Mouse (Mus musculus) CD4-positive, CD25-positive, alpha-beta regulatory T cell, adult 2 months (primary cell): ENCODE results near the gene Pkig.

Source experiments
- DNase-seq: peaks from one replicate; pipeline ENCODE4 v3.0.0-alpha.2; 2012; ENCODE audit warnings: low read depth, low spot score

Pkig gene

DNA sequence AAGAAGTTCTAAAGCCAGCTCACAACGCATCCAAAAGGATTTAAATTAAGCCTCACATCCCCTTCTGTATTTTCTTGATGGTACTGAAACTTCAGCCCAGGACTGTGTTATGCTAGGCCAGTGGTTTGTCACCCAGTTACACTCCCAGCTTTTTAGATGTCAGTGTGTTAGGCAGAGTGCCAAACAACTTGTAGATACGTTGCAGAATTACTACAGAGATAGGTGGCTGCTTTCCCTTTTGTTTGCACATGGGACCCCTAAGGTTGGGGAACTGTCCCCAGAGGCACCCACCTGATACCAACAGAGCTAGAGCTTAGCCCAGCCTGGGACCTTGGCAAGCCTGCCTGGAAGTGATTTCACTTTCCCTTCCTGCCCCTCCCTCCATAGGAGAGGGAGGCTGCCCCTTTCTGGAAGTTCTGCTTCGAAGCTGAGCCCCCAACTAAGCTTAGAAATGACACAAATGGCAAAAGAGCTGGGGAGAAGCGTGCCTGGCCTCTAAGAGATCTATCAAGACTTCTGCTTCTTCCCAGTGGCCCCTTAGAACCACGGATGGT lies 52.5 kb downstream of the Pkig start:
- no peak for DNase-seq

DNA sequence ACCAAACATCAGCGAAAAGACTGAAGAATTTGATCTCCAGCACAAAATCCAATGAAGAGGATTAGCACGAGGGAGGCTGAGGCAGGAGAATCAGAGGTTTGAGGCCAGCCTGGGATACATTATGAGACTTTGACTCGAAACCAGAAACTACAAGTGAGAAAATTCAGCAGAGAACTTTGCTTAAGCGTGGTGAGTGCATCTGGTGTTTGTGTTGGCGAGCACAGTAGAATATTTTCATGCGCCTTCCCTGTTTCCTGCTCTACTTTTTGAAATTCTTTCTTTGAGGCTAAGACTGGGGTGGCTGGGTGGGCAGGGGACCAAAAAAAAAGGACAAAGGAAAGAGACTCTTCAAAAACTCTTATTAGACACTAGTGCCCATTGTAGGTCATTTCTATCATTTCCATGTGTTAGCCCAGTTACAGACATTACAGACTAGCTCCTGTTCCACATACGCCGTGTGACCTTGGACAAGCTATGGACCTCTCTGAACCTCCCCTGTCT lies 53.2 kb downstream of the Pkig start:
- DNase-seq, result no peak

DNA sequence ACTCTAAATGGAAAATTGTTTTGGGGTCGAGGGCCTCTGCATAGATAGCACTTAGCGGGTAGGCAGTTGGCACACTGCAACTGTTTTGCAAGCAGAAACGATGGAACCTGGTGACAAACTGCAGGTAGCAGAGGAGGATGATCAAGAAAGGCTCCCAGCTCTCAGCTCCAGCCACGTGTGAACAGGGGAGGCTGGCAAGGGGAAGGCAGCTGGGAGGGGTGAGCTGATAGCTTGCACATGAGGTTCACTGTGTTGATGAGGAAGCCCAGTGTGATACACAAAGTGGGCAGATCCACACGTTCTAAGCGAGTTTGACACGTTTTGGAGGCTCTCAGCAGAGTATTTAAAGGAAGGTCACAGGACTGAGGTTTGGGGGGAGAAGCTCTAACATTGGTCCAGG lies 54.3 kb downstream of the Pkig start:
- no peak for DNase-seq

DNA sequence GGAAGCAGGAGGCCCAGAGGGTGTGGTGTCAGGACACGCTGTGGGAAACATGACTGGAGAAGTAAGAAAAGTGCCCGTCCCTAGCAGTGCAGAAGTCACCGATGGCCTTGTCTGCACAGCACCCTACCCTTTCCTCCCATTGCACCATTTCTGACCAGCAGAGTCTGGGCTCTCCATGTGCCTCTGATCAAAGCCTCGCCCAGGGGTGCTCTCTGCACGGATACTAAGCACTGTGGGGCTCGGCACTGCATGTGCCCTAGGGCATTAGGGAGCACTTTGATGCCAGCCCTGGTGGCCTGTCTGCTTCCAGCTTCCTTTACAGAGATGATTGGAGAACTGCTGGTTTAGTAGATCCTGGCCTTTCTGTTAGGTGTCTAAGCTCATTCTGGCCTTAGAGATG lies 54.7 kb downstream of the Pkig start:
- DNase-seq, result no peak

DNA sequence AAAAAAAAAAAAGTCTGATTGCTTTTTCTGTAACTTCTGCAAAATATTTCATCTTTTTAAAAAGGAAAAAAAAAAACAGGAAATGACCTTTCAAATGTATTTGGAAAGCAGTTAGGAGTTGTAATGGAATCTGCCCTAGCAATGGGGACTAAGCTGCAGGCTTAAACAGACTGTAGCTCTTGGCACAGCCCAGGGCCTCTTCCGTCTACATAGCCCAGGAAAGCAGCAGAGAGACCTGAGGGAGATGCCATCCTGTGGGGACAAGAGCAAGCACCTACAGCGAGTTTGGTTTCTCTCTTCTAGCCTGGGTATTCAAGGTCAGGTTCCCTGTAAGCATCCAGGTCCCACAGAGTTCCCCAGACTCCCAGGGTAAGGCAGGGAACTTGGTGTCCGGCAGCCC lies 55.2 kb downstream of the Pkig start:
- no peak for DNase-seq

DNA sequence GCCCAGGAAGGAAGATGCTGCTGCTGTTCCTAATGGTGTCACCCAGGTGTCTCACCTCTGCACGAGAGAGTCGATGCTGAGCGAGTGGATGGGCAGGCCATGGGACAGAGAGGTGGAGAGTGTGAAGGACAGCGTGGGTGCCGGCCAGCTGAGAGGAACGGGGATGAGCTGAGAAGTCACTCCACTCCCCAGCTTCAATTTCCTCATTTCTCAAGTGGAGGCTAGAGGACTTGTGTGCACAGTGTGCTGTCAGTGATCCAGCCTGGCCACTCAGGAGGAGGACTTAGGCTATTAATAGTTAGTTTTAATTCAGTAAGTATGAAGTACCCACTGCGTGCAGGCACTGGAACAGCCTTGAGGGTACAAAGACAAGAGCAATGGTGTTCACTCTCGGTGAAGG lies 58.3 kb downstream of the Pkig start:
- no peak for DNase-seq

DNA sequence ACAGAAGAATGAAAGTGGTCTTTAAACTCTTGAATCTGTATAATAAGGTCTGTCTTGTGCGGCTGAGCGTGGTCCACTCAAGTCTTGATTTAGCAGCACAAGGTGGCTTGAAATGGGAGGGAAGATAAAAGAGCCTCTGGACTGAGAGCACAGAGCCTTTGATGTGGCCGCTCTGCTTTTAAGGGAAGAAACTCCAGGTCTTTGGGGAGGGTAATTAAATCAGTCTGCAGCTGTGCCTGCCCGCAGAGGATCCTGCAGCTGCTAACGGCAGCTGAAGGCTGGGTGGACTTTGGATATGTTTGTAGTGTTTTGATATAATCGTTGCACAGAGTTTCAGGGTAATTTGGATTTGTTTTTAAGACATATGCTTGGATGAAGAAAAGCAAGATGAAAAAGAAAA lies 58.7 kb downstream of the Pkig start:
- DNase-seq, result no peak

DNA sequence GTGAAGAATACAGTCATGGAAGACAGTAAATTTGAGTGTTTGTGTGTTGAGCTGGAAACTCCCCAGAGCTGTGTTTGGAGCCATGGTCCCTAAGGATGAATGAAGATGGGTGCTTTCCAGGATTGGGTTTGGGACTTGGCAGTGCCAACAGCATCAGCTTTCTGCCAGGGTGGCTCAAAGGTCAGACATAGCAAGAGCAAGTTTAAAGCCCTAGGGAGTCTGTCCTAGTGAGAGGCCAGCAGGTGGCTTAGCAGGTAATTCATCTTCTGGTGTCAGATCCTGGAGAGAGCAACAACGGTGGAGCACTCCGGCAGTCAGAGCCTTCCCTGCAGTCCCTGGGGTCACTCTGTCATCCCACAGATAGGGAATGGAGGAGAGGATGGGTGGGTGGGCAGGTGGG lies 60.3 kb downstream of the Pkig start:
- DNase-seq, result no peak

DNA sequence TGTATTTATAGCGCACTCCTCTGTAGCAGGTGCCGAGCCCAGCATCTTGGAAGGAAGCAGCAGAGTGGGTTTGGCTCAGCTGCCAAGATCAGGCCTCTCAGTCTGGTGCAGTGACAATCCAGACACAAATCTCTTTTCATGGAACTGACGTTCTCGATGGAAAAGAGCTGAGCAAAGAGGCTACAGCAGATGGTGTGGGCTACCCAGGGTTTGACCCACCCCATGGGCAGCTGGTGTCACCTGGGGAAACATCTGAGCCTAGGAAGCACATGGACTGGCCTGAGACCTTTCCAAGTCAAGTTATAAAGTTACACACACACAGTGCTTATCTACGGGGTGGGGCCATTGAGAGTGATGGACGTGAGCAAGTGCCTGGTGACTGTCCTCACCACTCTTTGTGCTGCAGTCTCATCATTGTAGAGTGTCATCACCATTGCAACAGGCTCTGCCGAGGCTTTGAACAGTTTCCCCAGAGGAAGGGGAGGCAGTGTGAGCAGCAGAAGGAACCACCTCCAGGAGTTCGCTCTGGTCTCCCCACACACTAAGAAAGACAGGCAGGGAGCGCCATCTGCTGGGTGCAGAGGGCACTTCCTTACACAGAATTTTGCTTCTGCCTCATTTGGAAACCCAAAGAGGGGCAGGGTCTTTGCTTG lies 60.9 kb downstream of the Pkig start:
- DNase-seq, result peak; percentile 91

DNA sequence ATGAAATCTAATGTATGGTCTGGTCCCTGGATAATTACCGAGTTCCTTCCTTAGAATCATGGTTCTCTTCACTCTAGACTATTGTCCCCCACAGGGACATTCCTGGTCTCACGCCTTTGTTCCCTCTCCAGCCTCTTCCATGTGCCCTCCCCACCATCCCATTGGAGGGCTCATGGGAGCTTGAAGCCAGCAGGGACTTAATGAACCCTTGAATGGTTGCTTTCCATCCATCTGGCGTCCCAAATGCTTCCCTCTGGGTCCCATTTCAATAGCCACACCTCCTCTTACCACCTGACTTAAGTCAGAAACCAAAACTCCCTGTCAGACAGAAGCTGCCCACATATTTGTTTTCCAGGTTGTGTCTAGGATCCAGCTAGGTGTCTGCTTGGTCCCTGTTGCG lies 61.4 kb downstream of the Pkig start:
- no peak for DNase-seq

DNA sequence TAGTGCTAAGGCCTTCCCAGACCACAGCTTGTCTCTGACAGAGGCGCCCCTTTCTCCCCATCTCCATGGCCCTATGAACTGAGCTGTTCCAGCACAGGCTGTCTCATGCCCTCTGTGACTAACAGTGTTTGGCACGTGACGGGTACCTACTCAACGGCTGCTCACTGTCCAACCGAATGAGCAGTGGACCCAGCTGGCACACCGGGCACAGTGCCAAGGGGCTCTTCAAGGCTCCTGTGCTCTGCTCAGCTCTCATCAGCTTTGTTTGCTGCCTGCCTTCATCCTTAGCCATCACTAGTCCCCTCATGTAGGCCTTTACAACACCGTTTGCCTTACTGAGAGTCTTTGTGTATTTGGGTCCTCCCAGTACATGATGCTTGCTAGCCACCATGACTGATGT lies 64.4 kb downstream of the Pkig start:
- DNase-seq, result no peak

DNA sequence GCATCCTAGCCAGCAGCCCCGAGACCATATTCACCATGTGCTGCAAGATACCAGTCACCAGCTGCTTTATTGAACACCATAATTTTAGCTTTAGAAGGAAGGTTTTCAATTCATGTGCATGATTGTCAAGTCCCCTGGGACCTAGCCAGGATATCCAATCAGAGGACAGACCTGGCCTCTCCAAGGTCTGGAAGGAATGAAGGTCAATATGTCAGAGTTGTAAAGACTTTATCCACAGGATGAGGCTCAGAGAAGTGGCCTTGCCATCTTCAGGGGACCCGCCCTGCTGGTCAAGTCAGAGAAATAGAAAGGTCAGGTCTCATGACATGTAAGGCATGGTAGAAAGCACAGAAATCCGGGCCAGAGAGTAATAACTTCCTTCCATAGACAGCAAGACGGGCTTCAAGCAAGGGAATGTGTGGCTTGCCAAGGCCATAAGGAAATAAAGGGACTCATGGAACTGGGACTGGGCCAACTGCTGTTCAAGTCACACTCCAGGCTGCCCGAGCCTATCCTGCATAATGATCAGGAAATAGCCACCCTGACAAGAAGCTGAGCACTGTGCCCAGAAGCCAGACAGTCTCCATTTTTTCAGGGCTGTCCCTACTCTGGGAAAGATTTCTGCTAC lies 68.7 kb downstream of the Pkig start:
- DNase-seq, result no peak

DNA sequence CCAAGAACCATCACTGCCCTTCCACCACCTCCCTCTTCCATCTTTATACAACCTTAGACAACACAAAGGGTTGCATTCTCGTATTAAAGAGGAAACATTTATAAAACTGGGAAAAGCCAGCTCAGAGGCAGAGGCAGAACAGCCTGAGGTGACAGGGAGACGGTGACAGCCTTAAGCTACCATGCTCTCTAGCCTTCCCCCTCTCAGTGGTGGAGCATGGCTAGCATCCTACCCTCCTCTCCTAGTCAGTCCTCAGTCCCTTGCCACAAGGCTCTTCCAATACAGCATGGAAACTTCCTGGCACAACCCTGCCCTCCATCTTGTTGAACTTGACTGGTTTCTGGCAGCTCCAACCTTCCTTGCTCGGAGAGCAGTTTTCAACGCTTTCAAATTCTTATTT lies 70.1 kb downstream of the Pkig start:
- DNase-seq, result no peak

DNA sequence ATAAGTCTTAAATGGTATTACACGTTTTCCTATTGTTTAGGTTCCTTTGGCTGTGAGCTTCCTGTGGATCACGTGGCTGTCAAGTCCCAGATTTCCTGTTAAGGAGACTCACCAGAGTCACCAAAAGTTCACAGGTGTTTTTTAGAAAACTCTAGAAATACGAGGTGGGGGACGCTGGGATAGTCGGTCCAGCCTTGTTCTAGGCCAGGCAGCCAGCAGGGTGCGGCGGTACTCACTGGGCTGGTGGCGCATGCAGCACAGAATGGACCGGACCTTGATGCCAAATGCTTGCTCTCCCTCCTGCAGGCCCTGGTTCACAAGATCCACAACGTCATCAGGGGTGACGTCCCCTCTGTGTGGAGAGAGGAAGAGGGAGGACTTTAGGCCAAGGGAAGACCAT lies 73.8 kb downstream of the Pkig start:
- DNase-seq, result no peak

DNA sequence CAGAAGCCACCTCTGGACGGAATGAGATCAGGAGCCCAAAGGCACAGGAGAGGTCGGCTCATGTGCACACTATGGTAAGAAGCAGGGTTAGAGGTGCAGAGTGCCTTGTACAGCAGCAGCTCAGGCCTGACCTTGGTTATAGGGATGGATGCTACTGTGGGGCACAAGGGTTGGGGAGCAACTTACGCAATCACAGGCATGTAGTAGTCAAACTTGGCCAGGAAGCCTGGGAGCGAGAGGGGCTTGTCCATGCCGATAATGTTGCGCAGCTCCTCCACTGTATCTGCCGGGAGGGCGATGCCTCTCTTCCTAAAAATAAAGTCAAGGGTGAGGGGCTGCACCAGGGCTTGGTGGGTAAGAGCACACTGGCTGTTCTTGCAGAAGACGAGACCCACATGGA lies 77.0 kb downstream of the Pkig start:
- no peak for DNase-seq

DNA sequence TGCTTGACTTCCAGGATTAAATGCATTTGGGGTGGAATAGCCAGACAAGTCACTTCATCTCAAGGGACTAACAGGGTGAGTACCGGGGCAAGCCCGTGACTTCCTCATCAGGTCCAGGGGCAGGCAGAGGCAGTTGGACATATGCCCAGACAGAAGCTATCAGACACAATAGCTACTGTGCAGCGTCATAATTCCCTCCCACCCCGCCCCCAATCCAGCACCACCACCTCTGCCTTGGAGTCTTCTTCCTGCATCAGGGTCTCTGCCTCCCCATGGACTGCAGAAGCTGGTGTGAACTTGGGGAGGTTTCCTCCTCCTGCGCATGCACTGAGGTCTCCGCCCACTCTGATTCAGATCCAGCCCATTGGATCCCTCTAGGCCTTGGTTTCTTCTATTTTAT lies 77.8 kb downstream of the Pkig start:
- DNase-seq, result no peak

DNA sequence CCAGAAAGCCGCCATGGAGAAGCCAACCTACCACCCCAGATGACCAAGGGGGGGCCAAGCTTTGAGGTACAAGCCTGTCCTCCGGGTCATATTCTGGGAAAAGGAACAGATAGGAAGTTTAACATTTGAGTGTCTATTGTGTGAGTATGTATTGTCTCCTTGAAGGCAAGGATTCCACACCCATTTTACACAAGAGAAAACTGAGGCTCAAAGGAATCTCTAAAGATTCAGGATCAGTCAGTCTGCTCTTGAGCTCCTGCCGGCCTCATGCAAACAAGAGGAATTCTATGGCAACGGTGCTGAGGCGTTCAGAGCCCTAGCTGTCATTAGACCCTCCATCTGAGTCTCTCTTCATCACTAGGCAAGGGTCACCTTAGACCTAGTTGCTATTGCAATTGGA lies 84.5 kb downstream of the Pkig start:
- no peak for DNase-seq

DNA sequence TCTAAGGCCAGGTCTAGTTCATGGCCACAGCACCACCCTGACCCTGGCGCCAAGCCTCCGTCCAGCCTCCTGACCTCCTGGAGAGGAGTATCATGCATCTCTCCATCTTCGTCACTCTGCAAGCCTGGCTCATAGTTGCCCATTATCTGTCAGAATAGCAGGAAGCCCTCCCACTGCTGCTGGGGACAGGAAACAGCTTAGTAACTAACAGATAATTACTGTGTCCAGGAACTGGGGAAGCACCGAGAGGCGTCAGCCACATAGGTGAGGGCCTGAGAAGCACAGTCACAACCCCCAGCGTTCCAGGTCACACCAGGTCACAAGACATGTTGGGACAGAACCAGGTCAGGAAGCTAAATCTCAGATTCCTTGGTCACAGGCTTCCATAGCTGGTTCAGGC lies 85.2 kb downstream of the Pkig start:
- no peak for DNase-seq

DNA sequence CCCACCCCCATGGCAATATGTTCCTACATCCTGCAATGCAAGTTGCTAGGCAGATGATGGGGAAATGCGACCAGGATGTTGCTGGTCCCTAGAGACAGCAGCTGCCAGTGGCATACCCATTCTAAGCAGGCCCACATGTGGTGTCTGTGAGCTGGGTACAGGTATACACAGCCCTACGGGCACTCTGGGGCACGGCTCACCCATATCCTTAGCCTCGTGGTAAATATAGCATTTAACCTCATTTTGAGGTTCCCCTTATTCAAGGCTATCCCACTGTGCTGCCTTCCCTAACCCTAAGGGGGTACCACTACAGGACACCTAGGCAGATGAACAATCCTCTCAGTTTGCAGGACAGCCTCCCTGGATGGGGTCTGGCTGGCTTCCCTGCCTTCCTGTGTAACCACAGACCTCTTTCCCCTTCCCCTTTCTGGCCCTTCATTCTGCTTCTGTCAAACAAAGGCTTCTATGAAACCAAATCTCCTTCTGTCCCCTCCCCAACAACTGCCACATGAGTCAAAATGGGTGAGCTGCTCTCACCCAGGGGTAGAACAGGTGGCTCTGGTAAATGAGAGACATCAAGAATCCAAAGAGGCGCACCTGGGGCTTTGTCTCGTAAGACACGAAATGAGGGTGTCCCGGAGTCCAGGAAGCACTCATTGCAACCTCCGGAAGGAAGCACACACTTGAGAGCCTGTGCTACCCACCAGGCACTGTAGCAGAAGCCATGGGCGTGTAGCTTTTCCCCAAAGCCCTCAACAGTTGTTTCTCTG lies 86.8 kb downstream of the Pkig start:
- peak; percentile 34 for DNase-seq

DNA sequence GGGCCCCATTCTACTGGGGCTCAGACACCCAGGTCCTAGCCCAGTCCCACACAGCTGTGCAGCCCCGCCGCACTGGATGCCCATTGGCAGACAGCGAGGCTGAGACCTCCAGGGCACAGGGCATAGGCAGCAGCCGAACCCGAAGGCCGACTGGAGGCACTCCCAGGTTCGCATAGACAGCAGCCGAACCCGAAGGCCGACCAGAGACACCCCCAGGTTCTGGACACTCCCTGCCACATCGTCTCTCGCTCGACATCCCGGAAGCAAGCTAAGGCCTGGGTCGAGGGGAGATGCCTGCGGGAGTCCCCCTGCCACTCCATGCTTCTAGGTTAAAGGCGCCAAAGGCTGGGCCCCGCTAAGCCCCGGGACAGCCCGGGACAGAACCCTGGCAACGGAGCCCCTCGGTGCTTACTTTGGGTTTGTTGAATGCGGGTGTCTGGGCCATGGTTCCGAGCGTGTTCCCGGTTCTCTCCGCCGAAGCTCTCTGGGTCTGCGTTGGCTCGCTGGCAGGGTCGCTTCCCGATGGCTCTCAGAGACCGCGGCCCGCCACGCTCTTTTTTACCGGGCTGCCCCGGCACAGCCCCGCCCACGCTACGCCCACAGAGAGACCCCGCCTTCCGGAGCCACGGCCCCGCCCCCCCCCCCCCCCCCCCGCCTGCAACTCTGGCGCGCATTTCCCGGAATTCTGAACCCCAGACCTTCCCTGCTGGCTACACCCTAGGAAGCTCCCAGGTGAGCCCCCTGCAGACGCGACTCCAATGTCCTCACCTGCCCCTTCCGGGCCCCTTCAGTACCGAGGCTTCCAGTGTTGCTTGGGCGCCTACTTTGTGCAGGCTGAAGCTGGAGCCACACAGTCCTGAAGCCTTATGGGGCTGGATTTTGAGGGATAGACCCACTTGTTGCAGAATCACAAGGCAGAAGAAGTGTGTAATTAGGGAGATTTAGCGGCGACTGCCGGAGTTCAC lies 91.7 kb downstream of the Pkig start, which contains the start of gene Ada:
Gene Ada (minus strand): TSS at position 593 of the 965 bp plus-strand sequence.
- DNase-seq, result peak; percentile 74

DNA sequence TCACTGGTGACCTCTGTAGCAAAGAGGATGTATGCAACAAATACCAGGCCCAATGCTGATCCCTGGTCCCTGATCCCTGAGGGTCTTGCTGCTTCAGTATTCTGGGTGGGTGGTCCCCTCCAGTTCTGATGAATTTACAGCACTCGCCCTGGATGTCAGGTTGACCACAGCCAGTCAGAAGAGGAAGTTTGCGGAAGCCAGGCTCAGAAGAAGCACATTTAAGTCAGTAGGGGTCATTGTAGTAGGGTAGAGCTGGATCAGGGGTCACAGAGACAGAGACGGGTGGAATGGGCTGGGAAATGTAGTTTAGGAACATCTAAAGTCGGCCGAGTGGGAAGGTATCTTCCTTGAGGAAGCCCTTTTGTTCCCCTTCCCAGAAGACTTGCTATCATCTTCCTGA lies 96.0 kb downstream of the Pkig start:
- no peak for DNase-seq
